Mouse (Mus musculus): ENCODE data around the gene Cygb. TPM values are rescaled to one million over a fixed set of nuclear protein-coding genes. Genes with fewer than 3 reads are reported as not detected.

Gene Cygb
- total and polyA plus RNA-seq, 3 experiments = 2.2 to 8.7 TPM; not detected in 1

DNA sequence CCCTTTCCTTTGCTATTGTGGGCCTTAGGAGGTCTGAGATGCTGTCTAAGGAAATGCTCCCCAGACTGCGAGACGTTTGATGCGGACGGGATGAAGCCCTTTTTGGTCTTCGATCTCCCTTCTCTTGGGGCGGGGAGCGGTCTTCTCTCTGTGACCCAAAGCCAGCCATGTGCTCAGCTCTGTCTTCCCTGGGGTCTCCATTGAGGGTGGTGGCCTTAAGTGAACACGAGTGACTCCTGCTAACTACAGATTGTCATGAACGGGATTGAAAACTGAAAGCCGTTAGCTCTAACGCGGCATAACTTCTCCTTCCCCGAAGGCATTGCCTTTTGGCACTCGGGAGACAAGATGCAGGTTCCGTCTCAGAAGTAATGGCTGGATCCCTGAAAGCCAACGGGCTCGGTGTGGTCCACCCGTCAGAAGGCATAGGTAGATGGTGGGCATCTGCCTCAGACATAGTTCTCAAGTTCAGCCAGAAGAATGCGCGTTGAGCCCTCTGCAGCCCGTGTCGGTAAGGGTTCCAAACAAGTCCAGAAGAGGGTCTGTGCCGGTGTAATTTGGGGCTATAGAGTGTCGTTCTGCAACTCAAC lies 17.8 kb upstream of the Cygb start:
- H3K79me2 ChIP-seq (ENCODE audit: control insufficient read depth, insufficient read depth, low read length, poor library complexity) = peaks cover 35% of the 10 kb centered on the region
- H3K27ac ChIP-seq (ENCODE audit: control insufficient read depth, low read depth, low read length) = peak overlapping the region; percentile 80
- H3K27me3 ChIP-seq (ENCODE audit: control insufficient read depth in 1 of 2, insufficient read depth in 2 of 2, low read length in 2 of 2) = no peaks in the 10 kb centered on the region
- peak overlapping the region; percentile 87 for H3K9ac ChIP-seq (ENCODE audit: control insufficient read depth, low read depth, low read length, poor library complexity, severe bottlenecking)
- peak overlapping the region; percentile 30 to 84 for H3K4me3 ChIP-seq (ENCODE audit: control insufficient read depth in 1 of 2, insufficient read depth in 1 of 2, low read depth in 2 of 2, low read length in 2 of 2)
- TF ChIP-seq BHLHE40 (IDR thresholded peaks at IDR 0.05; ENCODE audit: borderline replicate concordance, low read depth, low read length) (no peak), TBP (IDR thresholded peaks at IDR 0.05; ENCODE audit: low read depth, low read length) (no peak), ELF1 (IDR thresholded peaks at IDR 0.05; ENCODE audit: low read depth, low read length) (no peak), ZC3H11A (IDR thresholded peaks at IDR 0.05; ENCODE audit: low read depth, low read length) (no peak), MYC (IDR thresholded peaks at IDR 0.05; ENCODE audit: low read depth, low read length) (peak; percentile 87), MAX (IDR thresholded peaks at IDR 0.05; ENCODE audit: low read length) (peak; percentile 98), JUND (IDR thresholded peaks at IDR 0.05; ENCODE audit: low read depth, low read length) (no peak), USF1 (IDR thresholded peaks at IDR 0.05; ENCODE audit: low read depth, low read length) (no peak), ZKSCAN1 (IDR thresholded peaks at IDR 0.05; ENCODE audit: low read depth, low read length) (no peak), ZNF384 (IDR thresholded peaks at IDR 0.05; ENCODE audit: low read depth, low read length) (no peak), CHD1 (IDR thresholded peaks at IDR 0.05; ENCODE audit: low read depth, low read length) (peak; percentile 98; the same call in 1 of the 2 replicates), ZMIZ1 (IDR thresholded peaks at IDR 0.05; ENCODE audit: low read depth, low read length) (0 out of 2 replicates have a peak, but pooled peaks have one; percentile 41), UBTF (IDR thresholded peaks at IDR 0.05; ENCODE audit: borderline replicate concordance, insufficient read depth, low read depth, low read length) (no peak), TAL1 (IDR thresholded peaks at IDR 0.05; ENCODE audit: low read length) (no peak), POLR2AphosphoS2 (IDR thresholded peaks at IDR 0.05; ENCODE audit: low read length) (peak; percentile 97), MXI1 (IDR thresholded peaks at IDR 0.05; ENCODE audit: low read depth, low read length) (peak; percentile 93), MYB (IDR thresholded peaks at IDR 0.05; ENCODE audit: low read depth, low read length) (no peak), POLR2AphosphoS5 (IDR thresholded peaks at IDR 0.05; ENCODE audit: borderline replicate concordance, low read depth, low read length) (no peak; the same call in 1 of the 2 replicates), POLR2A (IDR thresholded peaks at IDR 0.05; ENCODE audit: control insufficient read depth in 1 of 2, insufficient read depth in 1 of 2, low read depth in 1 of 2, low read length in 2 of 2, poor library complexity in 1 of 2) (peak in 1 of 2 experiments; percentile 64; a peak in 2 of 4 replicates), SIN3A (IDR thresholded peaks at IDR 0.05; ENCODE audit: low read length) (peak; percentile 94), NELFE (IDR thresholded peaks at IDR 0.05; ENCODE audit: low read depth, low read length) (no peak; the same call in 1 of the 2 replicates), TCF12 (IDR thresholded peaks at IDR 0.05; ENCODE audit: low read depth, low read length) (no peak)
- no peaks in the 10 kb centered on the region for H3K9me3 ChIP-seq (replicated peaks; ENCODE audit: insufficient read depth, low read length)
- peak; percentile 53 for DNase-seq (ENCODE audit: low read depth, low spot score)
- peaks cover 11 to 38% of the 10 kb centered on the region in 2 experiments for H3K36me3 ChIP-seq (ENCODE audit: control insufficient read depth in 1 of 2, insufficient read depth in 2 of 2, low read length in 2 of 2)
- peaks cover 2 to 27% of the 10 kb centered on the region in 2 experiments for H3K4me1 ChIP-seq (ENCODE audit: control insufficient read depth in 1 of 2, insufficient read depth in 2 of 2, low read length in 2 of 2)
